Mouse (Mus musculus) brain, embryonic 14.5 days (tissue): Measurements from ENCODE around the gene Sema4b.

Experiments used
- CTCF ChIP-seq: fragments of 200-500 bp; IDR thresholded peaks from 2 replicates; pipeline ENCODE4 v1.5.1; 2012; ENCODE audit warnings: inconsistent platforms, mild to moderate bottlenecking, moderate library complexity, borderline replicate concordance; ENCODE audit not compliant: insufficient read depth, insufficient read length; ENCODE audit errors: extremely low read depth
- POLR2A ChIP-seq: fragments of 200-500 bp; IDR thresholded peaks from 2 replicates; pipeline ENCODE4 v1.6.1; 2012; ENCODE audit warnings: mild to moderate bottlenecking, inconsistent platforms, borderline replicate concordance; ENCODE audit not compliant: poor library complexity, insufficient read depth, insufficient read length, severe bottlenecking; ENCODE audit errors: extremely low read depth

DNA sequence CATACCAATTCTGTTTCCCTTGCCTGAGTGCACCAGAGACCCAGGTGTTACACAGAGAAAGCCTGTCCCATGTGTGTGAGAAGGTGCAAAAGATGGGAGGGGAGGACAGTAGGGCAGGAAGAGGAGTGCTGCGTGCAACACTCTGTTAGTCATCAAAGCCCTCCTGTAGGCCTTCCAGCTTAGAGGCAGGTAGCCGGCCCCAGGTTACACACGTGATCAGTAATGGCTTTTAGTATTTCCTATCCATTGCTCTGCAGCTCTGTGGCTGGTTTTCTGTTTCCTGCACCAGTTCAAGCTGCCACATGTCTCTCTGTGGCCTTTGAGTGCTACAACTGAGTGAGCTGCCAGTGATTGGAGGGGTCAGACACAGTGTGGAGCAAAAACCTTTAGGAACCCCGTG, 17.7 kb downstream of the Sema4b start:
- TF ChIP-seq CTCF (no peak), POLR2A (no peak)
